Comparison of ENCODE assay signal across 8 mouse cellular contexts in the genomic region with DNA sequence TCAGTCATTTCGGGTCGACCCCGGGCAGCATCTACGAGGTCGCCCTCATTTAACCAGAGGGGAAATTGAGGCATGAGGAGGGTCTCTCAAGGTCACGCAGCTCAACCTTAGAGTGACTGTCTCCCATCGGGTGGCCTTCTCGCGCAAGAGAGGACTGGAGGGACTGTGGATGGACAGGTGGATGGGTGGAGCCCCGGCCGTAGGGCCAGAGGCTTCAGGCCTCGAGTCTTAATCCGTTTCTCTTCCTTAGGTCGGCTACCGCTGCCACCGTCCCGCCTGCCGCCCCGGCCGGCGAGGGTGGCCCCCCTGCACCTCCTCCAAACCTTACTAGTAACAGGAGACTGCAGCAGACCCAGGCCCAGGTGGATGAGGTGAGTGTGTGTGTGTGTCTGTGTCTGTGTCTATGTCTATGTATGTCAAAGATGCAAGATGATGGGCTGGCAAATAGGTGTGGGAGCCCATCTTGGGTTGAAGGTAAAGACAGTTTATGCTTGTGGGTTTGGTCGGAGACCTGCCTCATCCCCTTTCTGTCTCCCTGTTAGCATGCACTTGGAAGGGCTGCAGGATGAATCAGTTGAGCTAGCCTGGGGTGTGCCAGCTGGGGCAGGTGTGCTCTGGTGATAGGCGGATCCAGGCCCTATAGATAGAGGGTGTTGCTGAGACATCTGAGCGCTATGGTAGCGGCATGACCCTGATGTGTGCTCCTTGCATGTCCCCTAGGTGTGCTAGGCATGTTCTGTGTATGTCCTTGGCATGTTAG. TPM values are rescaled to one million over a fixed set of nuclear protein-coding genes. Genes with fewer than 3 reads are reported as not detected.
DNase-seq lines count a peak whose midpoint lies in the region; ATAC-seq lines count a peak whose summit lies in the region.

No protein-coding gene starts in this region.

- H3K4me3 ChIP-seq in hindbrain, embryonic 12.5 days: peak overlapping the region; percentile 98
- H3K4me3 ChIP-seq in megakaryocyte, embryonic 14.5 days (replicated peaks): peak overlapping the region; percentile 99

- ATAC-seq in hindbrain, embryonic 12.5 days (ENCODE audit: low FRiP score): peak; percentile 38

- H3K27ac ChIP-seq in hindbrain, embryonic 12.5 days: peak overlapping the region; percentile 95

- H3K4me1 ChIP-seq in hindbrain, embryonic 12.5 days: peaks cover 30% of the 10 kb centered on the region
- peaks cover 70% of the 10 kb centered on the region for H3K4me1 ChIP-seq in megakaryocyte, embryonic 14.5 days

- H3K9ac ChIP-seq in hindbrain, embryonic 12.5 days: peak overlapping the region; percentile 99

- no peaks in the 10 kb centered on the region for H3K27me3 ChIP-seq in hindbrain, embryonic 12.5 days
- no peaks in the 10 kb centered on the region for H3K27me3 ChIP-seq in megakaryocyte, embryonic 14.5 days (replicated peaks)

- DNase-seq in cerebellum, adult 9-10 months: peak; percentile 62
- no peak for DNase-seq in cerebellum, postnatal 10 days
- DNase-seq in thymus, postnatal 36 days: peak; percentile 23 to 46
- DNase-seq in thymus, adult 18-20 months: no peak
- DNase-seq in yolk sac, embryonic 10.5 days (ENCODE audit: low spot score): peak; percentile 45
- DNase-seq in layer of hippocampus, adult 11-12 months (ENCODE audit: low spot score): no peak

- WGBS in hindbrain, embryonic 12.5 days: 11% methylated on average over 25 of the region's 25 CpGs

- peaks cover 24% of the 10 kb centered on the region; the same call in 1 of the 2 replicates for H3K36me3 ChIP-seq in hindbrain, embryonic 12.5 days
- peaks cover 40% of the 10 kb centered on the region for H3K36me3 ChIP-seq in megakaryocyte, embryonic 14.5 days (replicated peaks; ENCODE audit: low read length)

- H3K4me2 ChIP-seq in hindbrain, embryonic 12.5 days (replicated peaks): peak overlapping the region; percentile 84

- H3K9me3 ChIP-seq in hindbrain, embryonic 12.5 days (replicated peaks): no peaks in the 10 kb centered on the region
- H3K9me3 ChIP-seq in megakaryocyte, embryonic 14.5 days: no peaks in the 10 kb centered on the region

RNA-seq across cellular contexts. Expression of a gene that starts 0.7 kb away (rescaled TPM):
- 140 and 159 TPM in 2 replicates for polyA plus RNA-seq in hindbrain, embryonic 12.5 days (2016; fragmentation: Nextera tagmentation; extraction: Ambion mirVana)
- 61.5 and 159 TPM in 2 replicates for polyA plus RNA-seq in megakaryocyte, embryonic 14.5 days (2012; ENCODE audit: insufficient read depth, low replicate concordance)

RNA-seq across cellular contexts. Expression of a gene that starts 6.0 kb away (rescaled TPM):
- polyA plus RNA-seq in hindbrain, embryonic 12.5 days (2016; fragmentation: Nextera tagmentation; extraction: Ambion mirVana): 9.8 and 11.6 TPM in 2 replicates
- 42.3 and 83.5 TPM in 2 replicates for polyA plus RNA-seq in megakaryocyte, embryonic 14.5 days (2012; ENCODE audit: insufficient read depth, low replicate concordance)

RNA-seq across cellular contexts. Expression of a gene that starts 18.4 kb away (rescaled TPM):
- 39.4 and 45.1 TPM in 2 replicates for polyA plus RNA-seq in hindbrain, embryonic 12.5 days (2016; fragmentation: Nextera tagmentation; extraction: Ambion mirVana)
- polyA plus RNA-seq in megakaryocyte, embryonic 14.5 days (2012; ENCODE audit: insufficient read depth, low replicate concordance): 40.2 and 62.0 TPM in 2 replicates

RNA-seq across cellular contexts. Expression of a gene that starts 29.5 kb away (rescaled TPM):
- polyA plus RNA-seq in hindbrain, embryonic 12.5 days (2016; fragmentation: Nextera tagmentation; extraction: Ambion mirVana): 15.8 and 16.6 TPM in 2 replicates
- 60.9 and 88.1 TPM in 2 replicates for polyA plus RNA-seq in megakaryocyte, embryonic 14.5 days (2012; ENCODE audit: insufficient read depth, low replicate concordance)

RNA-seq across cellular contexts. Expression of a gene that starts 31.2 kb away (rescaled TPM):
- 0.25 and 0.49 TPM in 2 replicates for polyA plus RNA-seq in hindbrain, embryonic 12.5 days (2016; fragmentation: Nextera tagmentation; extraction: Ambion mirVana)
- polyA plus RNA-seq in megakaryocyte, embryonic 14.5 days (2012; ENCODE audit: insufficient read depth, low replicate concordance): 7.5 and 44.1 TPM in 2 replicates

Comparison
In these comparisons a context has a peak if more than half of its experiments do, and no peak if none do; other contexts are left out.
1. DNase-seq: peak in cerebellum, adult 9-10 months (single experiment), thymus, postnatal 36 days (2 of 2) and yolk sac, embryonic 10.5 days (single experiment); none in cerebellum, postnatal 10 days (0 of 2), thymus, adult 18-20 months (0 of 2) and layer of hippocampus, adult 11-12 months (single experiment).